ENCODE assay signal across 29 mouse cellular contexts in the genomic region with DNA sequence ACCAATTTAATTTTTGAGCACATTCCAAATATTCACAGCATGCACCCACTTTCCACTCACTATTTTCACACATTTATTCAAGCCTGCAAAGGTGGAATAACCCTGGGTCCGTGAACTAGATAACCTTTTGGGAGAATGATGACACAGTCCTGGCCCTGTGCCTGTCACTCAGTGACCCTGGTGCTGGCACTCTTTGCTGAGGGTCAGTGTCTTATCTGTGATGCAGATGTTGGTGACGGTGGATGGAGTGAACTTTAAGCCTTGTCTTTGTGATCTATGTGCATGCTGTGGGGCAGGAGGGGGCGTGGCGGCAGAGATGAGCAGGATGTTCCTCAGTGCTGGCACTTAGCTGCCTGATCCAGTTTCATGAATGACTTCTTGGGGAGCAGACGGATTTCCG. TPM values are rescaled to one million over a fixed set of nuclear protein-coding genes. Genes with fewer than 3 reads are reported as not detected.
DNase-seq lines count a peak whose midpoint lies in the region; ATAC-seq and TF ChIP-seq lines count a peak whose summit lies in the region.
"Had no signal": no experiment of that assay in that cellular context is flagged by ENCODE, and none has a peak within 500 bp of the region (broad histone marks: within the 10 kb centered on the region; RNA-seq: fewer than 3 reads in every experiment).

No protein-coding gene starts in this region.

- no peak for TF ChIP-seq EP300 in liver, embryonic 14.5 days (IDR thresholded peaks at IDR 0.05; ENCODE audit: low read depth)

- intact Hi-C loops in left cerebral cortex, postnatal 25 days (cut with DNase I) = no loop called here

- no peaks in the 10 kb centered on the region for H3K36me3 ChIP-seq in midbrain, embryonic 11.5 days (ENCODE audit: control insufficient read depth, insufficient read depth, low read length)
- H3K36me3 ChIP-seq in midbrain, embryonic 10.5 days = no peaks in the 10 kb centered on the region
- no peaks in the 10 kb centered on the region for H3K36me3 ChIP-seq in liver, embryonic 14.5 days (replicated peaks; ENCODE audit: control insufficient read depth, insufficient read depth, low read depth)
- no peaks in the 10 kb centered on the region for H3K36me3 ChIP-seq in neural tube, embryonic 15.5 days
- H3K36me3 ChIP-seq: embryonic facial prominence, embryonic 13.5 days; forebrain, embryonic 15.5 days; hindbrain, embryonic 13.5 days; kidney, embryonic 15.5 days; liver, embryonic 15.5 days had no signal

- 88% methylated on average over 6 of the region's 6 CpGs for WGBS in midbrain, embryonic 11.5 days
- 89% methylated on average over 6 of the region's 6 CpGs for WGBS in midbrain, embryonic 10.5 days
- WGBS in liver, embryonic 14.5 days (ENCODE audit: insufficient replicate concordance) = 62% methylated on average over 6 of the region's 6 CpGs
- 59% methylated on average over 6 of the region's 6 CpGs for WGBS in neural tube, embryonic 15.5 days

- H3K27ac ChIP-seq in midbrain, embryonic 11.5 days (ENCODE audit: low read depth, low read length) = no peak overlapping the region
- no peak overlapping the region for H3K27ac ChIP-seq in midbrain, embryonic 10.5 days (replicated peaks)
- H3K27ac ChIP-seq in liver, embryonic 14.5 days = no peak overlapping the region
- H3K27ac ChIP-seq in neural tube, embryonic 15.5 days (replicated peaks) = no peak overlapping the region
- H3K27ac ChIP-seq: embryonic facial prominence, embryonic 13.5 days; forebrain, embryonic 10.5 days; forebrain, embryonic 15.5 days; hindbrain, embryonic 13.5 days; kidney, embryonic 15.5 days; layer of hippocampus, adult 2 months; liver, embryonic 15.5 days had no signal

- no peaks in the 10 kb centered on the region for H3K9me3 ChIP-seq in midbrain, embryonic 11.5 days (ENCODE audit: control insufficient read depth, low read length)
- H3K9me3 ChIP-seq in midbrain, embryonic 10.5 days (replicated peaks) = no peaks in the 10 kb centered on the region; the same call in 1 of the 2 replicates
- H3K9me3 ChIP-seq in liver, embryonic 14.5 days (ENCODE audit: control insufficient read depth, low read length) = no peaks in the 10 kb centered on the region; the same call in 1 of the 2 replicates
- no peaks in the 10 kb centered on the region for H3K9me3 ChIP-seq in neural tube, embryonic 15.5 days (replicated peaks)
- H3K9me3 ChIP-seq: embryonic facial prominence, embryonic 13.5 days; forebrain, embryonic 10.5 days; forebrain, embryonic 15.5 days; hindbrain, embryonic 13.5 days; kidney, embryonic 15.5 days; liver, embryonic 15.5 days had no signal

- H3K27me3 ChIP-seq in midbrain, embryonic 11.5 days (ENCODE audit: control insufficient read depth, insufficient read depth, low read length) = no peaks in the 10 kb centered on the region
- no peaks in the 10 kb centered on the region for H3K27me3 ChIP-seq in midbrain, embryonic 10.5 days (ENCODE audit: low read depth, poor library complexity, severe bottlenecking)
- no peaks in the 10 kb centered on the region for H3K27me3 ChIP-seq in liver, embryonic 14.5 days (ENCODE audit: control insufficient read depth, insufficient read depth, low read length)
- H3K27me3 ChIP-seq in neural tube, embryonic 15.5 days (replicated peaks) = no peaks in the 10 kb centered on the region
- H3K27me3 ChIP-seq: embryonic facial prominence, embryonic 13.5 days; forebrain, embryonic 15.5 days; hindbrain, embryonic 13.5 days; kidney, embryonic 15.5 days; liver, embryonic 15.5 days; megakaryocyte, embryonic 14.5 days had no signal

- no peak for TF ChIP-seq CTCF in liver, embryonic 14.5 days (IDR thresholded peaks at IDR 0.05; ENCODE audit: low read depth)

- H3K4me3 ChIP-seq in midbrain, embryonic 11.5 days (ENCODE audit: low read depth, low read length) = no peak overlapping the region
- H3K4me3 ChIP-seq in midbrain, embryonic 10.5 days = no peak overlapping the region
- no peak overlapping the region for H3K4me3 ChIP-seq in liver, embryonic 14.5 days (ENCODE audit: insufficient read depth in 1 of 2, low read depth in 2 of 2, low read length in 2 of 2)
- H3K4me3 ChIP-seq in neural tube, embryonic 15.5 days (replicated peaks) = no peak overlapping the region
- H3K4me3 ChIP-seq: embryonic facial prominence, embryonic 13.5 days; forebrain, embryonic 10.5 days; forebrain, embryonic 15.5 days; hindbrain, embryonic 13.5 days; kidney, embryonic 15.5 days; layer of hippocampus, adult 2 months; liver, embryonic 15.5 days; megakaryocyte, embryonic 14.5 days had no signal

- peak; percentile 20 to 64 for DNase-seq in adrenal gland, adult (ENCODE audit: inconsistent age in 2 of 2, low spot score in 1 of 2)
- no peak for DNase-seq in adrenal gland, postnatal 25 days
- peak; percentile 59 for DNase-seq in midbrain, embryonic 11.5 days (ENCODE audit: low spot score, missing footprints)
- no peak for DNase-seq in midbrain, embryonic 10.5 days (ENCODE audit: low spot score)
- no peak for DNase-seq in liver, embryonic 14.5 days (ENCODE audit: low read depth in 3 of 3, low spot score in 3 of 3)
- no peak for DNase-seq in left cerebral cortex, postnatal 25 days (ENCODE audit: low spot score in 2 of 2)
- no peak for DNase-seq in left cerebral cortex, adult 18-20 months (ENCODE audit: low spot score in 2 of 2)
- DNase-seq: cerebellum, adult 8-10 months; gastrocnemius, postnatal 25 days; heart, adult 18-20 months; heart, postnatal 4 days; kidney, adult 11 months; lung, postnatal 4 days; midbrain, embryonic 14.5 days; right cerebral cortex, adult 18-20 months; spleen, adult 18-20 months; thymus, postnatal 14 days had no signal

- no peak for ATAC-seq in midbrain, embryonic 11.5 days (ENCODE audit: low FRiP score)
- peak; percentile 39; the same call in 1 of the 2 replicates for ATAC-seq in liver, embryonic 14.5 days (ENCODE audit: insufficient read depth)
- ATAC-seq in neural tube, embryonic 15.5 days (ENCODE audit: low FRiP score) = 0 out of 2 replicates have a peak, but pooled peaks have one; percentile 31
- ATAC-seq: forebrain, embryonic 15.5 days; inflammation-experienced regulatory T-cells, adult 6 months had no signal

- no peak overlapping the region for H3K4me2 ChIP-seq in midbrain, embryonic 11.5 days
- H3K4me2 ChIP-seq in liver, embryonic 14.5 days (ENCODE audit: low read depth) = no peak overlapping the region
- H3K4me2 ChIP-seq in neural tube, embryonic 15.5 days = no peak overlapping the region
- H3K4me2 ChIP-seq: embryonic facial prominence, embryonic 13.5 days; forebrain, embryonic 15.5 days; heart, embryonic 11.5 days; hindbrain, embryonic 13.5 days; kidney, embryonic 15.5 days; liver, embryonic 15.5 days had no signal

- no peaks in the 10 kb centered on the region for H3K4me1 ChIP-seq in midbrain, embryonic 11.5 days (ENCODE audit: control insufficient read depth, insufficient read depth, low read length)
- H3K4me1 ChIP-seq in midbrain, embryonic 10.5 days = no peaks in the 10 kb centered on the region
- H3K4me1 ChIP-seq in liver, embryonic 14.5 days (replicated peaks; ENCODE audit: control insufficient read depth in 2 of 2, insufficient read depth in 2 of 2, low read length in 1 of 2) = peaks cover 3 to 14% of the 10 kb centered on the region in 2 experiments; a peak in 3 of 4 replicates
- no peaks in the 10 kb centered on the region for H3K4me1 ChIP-seq in neural tube, embryonic 15.5 days
- H3K4me1 ChIP-seq: embryonic facial prominence, embryonic 13.5 days; forebrain, embryonic 10.5 days had no signal

- no peak overlapping the region for H3K9ac ChIP-seq in midbrain, embryonic 11.5 days (ENCODE audit: low read length)
- H3K9ac ChIP-seq in liver, embryonic 14.5 days (replicated peaks) = no peak overlapping the region
- no peak overlapping the region for H3K9ac ChIP-seq in neural tube, embryonic 15.5 days (replicated peaks)
- H3K9ac ChIP-seq: embryonic facial prominence, embryonic 13.5 days; forebrain, embryonic 15.5 days; hindbrain, embryonic 13.5 days; kidney, embryonic 15.5 days; liver, embryonic 15.5 days had no signal

RNA-seq across cellular contexts. Expression of gene Cers6, which starts 41.3 kb away (rescaled TPM):
- total RNA-seq in adrenal gland, postnatal 25 days (2021) = 6.2 and 7.4 TPM in 2 replicates
- 32.1 and 34.0 TPM in 2 replicates for polyA plus RNA-seq in midbrain, embryonic 11.5 days (2014; fragmentation: Nextera tagmentation; extraction: Ambion mirVana)
- polyA plus RNA-seq in midbrain, embryonic 10.5 days (2016; fragmentation: Nextera tagmentation; extraction: Ambion mirVana) = 18.7 and 21.5 TPM in 2 replicates
- 1.8 and 2.0 TPM in 2 replicates for polyA plus RNA-seq in liver, embryonic 14.5 days (2012; rRNA removed)
- 5.6 and 6.7 TPM in 2 replicates for polyA plus RNA-seq in liver, embryonic 14.5 days (2014; fragmentation: Nextera tagmentation; extraction: Ambion mirVana)
- 51.1 and 52.1 TPM in 2 replicates for polyA plus RNA-seq in neural tube, embryonic 15.5 days (2015; fragmentation: Nextera tagmentation; extraction: Ambion mirVana)
- total RNA-seq in left cerebral cortex, postnatal 25 days (2021) = 10 to 100 TPM; 72.1 to 76.6 TPM
- total RNA-seq in left cerebral cortex, adult 18-20 months (2021) = 10 to 100 TPM; 64.6 to 74.1 TPM
- total RNA-seq: MEL had no signal

Comparison
In these comparisons a context has a peak if more than half of its experiments do, and no peak if none do; other contexts are left out.
1. DNase-seq: peak in adrenal gland, adult (2 of 2) and midbrain, embryonic 11.5 days (single experiment); none in adrenal gland, postnatal 25 days (single experiment), midbrain, embryonic 10.5 days (single experiment), liver, embryonic 14.5 days (0 of 3), left cerebral cortex, postnatal 25 days (0 of 2) and left cerebral cortex, adult 18-20 months (0 of 2).